Mouse (Mus musculus) frontal cortex, postnatal 10 days (tissue): Measurements from ENCODE around the gene Dmrtc2.
"Not testable (repeated sequence)": the region's sequence is repeated elsewhere in the genome, so short reads cannot be mapped to it uniquely, and the experiment has no call there.

Source experiments
- DNase-seq, 2 experiments: peaks; one replicate each; pipeline ENCODE4 v3.0.0; 2022; ENCODE audit warnings: low spot score in 2 of 2, mixed read lengths in 1 of 2

Dmrtc2 gene

GRCm38 (mm10) chr7:24869080-24869479 lies 777 bp upstream of the Dmrtc2 start:
- no peak for DNase-seq

GRCm38 (mm10) chr7:24877588-24877987 lies 7.7 kb downstream of the Dmrtc2 start:
- no peak for DNase-seq

- DNase-seq = no peak
Observed at GRCm38 (mm10) chr7:24879620-24880019, 9.8 kb downstream of the Dmrtc2 start.

- DNase-seq = no peak
Observed at GRCm38 (mm10) chr7:24882416-24883199, 12.8 kb downstream of the Dmrtc2 start.

- DNase-seq = peak; percentile 97 to 98
Observed at GRCm38 (mm10) chr7:24883896-24884692, 14.2 kb downstream of the Dmrtc2 start, which contains the start of gene Rps19. Gene Rps19 (plus strand): TSS chr7:24884371.

GRCm38 (mm10) chr7:24884693-24885291 lies 14.9 kb downstream of the Dmrtc2 start:
- no peak for DNase-seq

- DNase-seq = no peak
Observed at GRCm38 (mm10) chr7:24885468-24886307, 15.8 kb downstream of the Dmrtc2 start.

- no peak for DNase-seq
Observed at GRCm38 (mm10) chr7:24886308-24886633, 16.4 kb downstream of the Dmrtc2 start.

GRCm38 (mm10) chr7:24887096-24887495 lies 17.2 kb downstream of the Dmrtc2 start:
- no peak for DNase-seq

GRCm38 (mm10) chr7:24889431-24890220 lies 19.8 kb downstream of the Dmrtc2 start:
- no peak for DNase-seq

GRCm38 (mm10) chr7:24890281-24891216 lies 20.7 kb downstream of the Dmrtc2 start:
- DNase-seq = peak in 1 of 2 experiments; percentile 67

- no peak for DNase-seq
Observed at GRCm38 (mm10) chr7:24891241-24892124, 21.6 kb downstream of the Dmrtc2 start.

- no peak for DNase-seq
Observed at GRCm38 (mm10) chr7:24892125-24892583, 22.3 kb downstream of the Dmrtc2 start.

- DNase-seq = not testable (repeated sequence)
Observed at GRCm38 (mm10) chr7:24895749-24896148, 25.9 kb downstream of the Dmrtc2 start.

- no peak for DNase-seq
Observed at GRCm38 (mm10) chr7:24896269-24896668, 26.4 kb downstream of the Dmrtc2 start.

- no peak for DNase-seq
Observed at GRCm38 (mm10) chr7:24897224-24897623, 27.4 kb downstream of the Dmrtc2 start, which contains the start of gene Cd79a. Gene Cd79a (plus strand): TSS chr7:24897381.

GRCm38 (mm10) chr7:24897959-24898358 lies 28.1 kb downstream of the Dmrtc2 start:
- DNase-seq = no peak

GRCm38 (mm10) chr7:24901114-24901513 lies 31.3 kb downstream of the Dmrtc2 start:
- DNase-seq = no peak
